Mouse (Mus musculus) embryonic facial prominence, embryonic 15.5 days (tissue): Measurements from ENCODE around the gene Ank3. TPM values are rescaled to one million over a fixed set of nuclear protein-coding genes. Genes with fewer than 3 reads are reported as not detected.

Experiments used
- ATAC-seq: fragments of 200-750 bp; cut with Nextera tagmentation; 2 replicates; pipeline ENCODE4 v1.8.0; 2017; ENCODE audit warnings: low read depth, moderate TSS enrichment; ENCODE audit not compliant: insufficient number of reproducible peaks, low FRiP score, low TSS enrichment
- H3K27ac ChIP-seq: fragments of 300-500 bp; sonication (generic); replicated peaks from 2 replicates; pipeline ENCODE4 v1.5.1; 2015; ENCODE audit warnings: mild to moderate bottlenecking, inconsistent platforms
- H3K27me3 ChIP-seq: fragments of 300-500 bp; sonication (generic); 2 replicates; pipeline ENCODE4 v1.6.1; 2015; ENCODE audit warnings: inconsistent platforms
- H3K36me3 ChIP-seq: fragments of 300-500 bp; sonication (generic); 2 replicates; pipeline ENCODE4 v1.6.1; 2015; ENCODE audit warnings: mild to moderate bottlenecking, inconsistent platforms
- H3K4me1 ChIP-seq: fragments of 300-500 bp; sonication (generic); 2 replicates; pipeline ENCODE4 v1.6.1; 2015; ENCODE audit warnings: inconsistent platforms
- H3K4me2 ChIP-seq: fragments of 300-500 bp; sonication (generic); replicated peaks from 2 replicates; pipeline ENCODE4 v1.6.1; 2015; ENCODE audit warnings: mild to moderate bottlenecking, inconsistent platforms
- H3K4me3 ChIP-seq: fragments of 300-500 bp; sonication (generic); replicated peaks from 2 replicates; pipeline ENCODE4 v1.5.1; 2015; ENCODE audit warnings: mild to moderate bottlenecking, inconsistent platforms
- H3K9ac ChIP-seq: fragments of 300-500 bp; sonication (generic); 2 replicates; pipeline ENCODE4 v1.6.1; 2015; ENCODE audit warnings: inconsistent platforms
- H3K9me3 ChIP-seq: fragments of 300-500 bp; sonication (generic); replicated peaks from 2 replicates; pipeline ENCODE4 v1.6.1; 2016; ENCODE audit warnings: inconsistent platforms
- WGBS: fragments of 180-500 bp; shearing (Covaris S2); methylation state at CpG from one replicate; pipeline ENCODE4 v1.1.7; 2015; 5-methylcytosine and 5-hydroxymethylcytosine counted together
- polyA plus RNA-seq: library from polyadenylated mRNA; unstranded; fragments of >200 nt; fragmentation: Nextera tagmentation; extraction: Ambion mirVana; gene quantifications from 2 replicates; pipeline ENCODE4 v1.2.1, GENCODE M21; 2015

Ank3 gene
- polyA plus RNA-seq, 1 experiment from 2014 or later: 24.3 TPM

GRCm38 (mm10) chr10:69372061-69372460 is 26.5 kb upstream of the Ank3 start:
- no peaks in the 10 kb centered on the region for H3K27me3 ChIP-seq
- H3K9me3 ChIP-seq: no peaks in the 10 kb centered on the region
- no peak overlapping the region for H3K4me2 ChIP-seq
- WGBS: 77% methylated on average over 14 of the region's 14 CpGs
- no peaks in the 10 kb centered on the region for H3K36me3 ChIP-seq
- ATAC-seq: no peak
- no peaks in the 10 kb centered on the region for H3K4me1 ChIP-seq
- H3K9ac ChIP-seq: no peak overlapping the region
- no peak overlapping the region for H3K4me3 ChIP-seq
- no peak overlapping the region for H3K27ac ChIP-seq

GRCm38 (mm10) chr10:69373796-69374550 is 24.6 kb upstream of the Ank3 start:
- no peaks in the 10 kb centered on the region for H3K4me1 ChIP-seq
- ATAC-seq: no peak
- H3K9me3 ChIP-seq: no peaks in the 10 kb centered on the region
- no peak overlapping the region for H3K4me2 ChIP-seq
- H3K36me3 ChIP-seq: no peaks in the 10 kb centered on the region
- no peaks in the 10 kb centered on the region for H3K27me3 ChIP-seq
- H3K9ac ChIP-seq: no peak overlapping the region
- H3K27ac ChIP-seq: no peak overlapping the region
- 60% methylated on average over 10 of the region's 10 CpGs for WGBS
- no peak overlapping the region for H3K4me3 ChIP-seq

- Histone ChIP-seq H3K9me3 (no peaks in the 10 kb centered on the region), H3K4me1 (no peaks in the 10 kb centered on the region), H3K27ac (no peak overlapping the region), H3K36me3 (no peaks in the 10 kb centered on the region), H3K4me2 (no peak overlapping the region), H3K27me3 (no peaks in the 10 kb centered on the region), H3K4me3 (no peak overlapping the region), H3K9ac (no peak overlapping the region)
- WGBS: 60% methylated on average over 7 of the region's 7 CpGs
- no peak for ATAC-seq
Observed at GRCm38 (mm10) chr10:69375154-69375553, 23.4 kb upstream of the Ank3 start.

GRCm38 (mm10) chr10:69383186-69383585 is 15.4 kb upstream of the Ank3 start:
- no peak for ATAC-seq
- Histone ChIP-seq H3K4me3 (no peak overlapping the region), H3K27ac (no peak overlapping the region), H3K36me3 (no peaks in the 10 kb centered on the region), H3K9me3 (no peaks in the 10 kb centered on the region), H3K4me2 (no peak overlapping the region), H3K27me3 (no peaks in the 10 kb centered on the region), H3K9ac (no peak overlapping the region), H3K4me1 (no peaks in the 10 kb centered on the region)
- WGBS: 86% methylated on average over 1 of the region's 1 CpGs

GRCm38 (mm10) chr10:69384640-69385039 is 13.9 kb upstream of the Ank3 start:
- H3K36me3 ChIP-seq: no peaks in the 10 kb centered on the region
- H3K27me3 ChIP-seq: no peaks in the 10 kb centered on the region
- H3K9ac ChIP-seq: no peak overlapping the region
- H3K9me3 ChIP-seq: no peaks in the 10 kb centered on the region
- ATAC-seq: no peak
- 49% methylated on average over 11 of the region's 11 CpGs for WGBS
- no peak overlapping the region for H3K4me3 ChIP-seq
- H3K4me2 ChIP-seq: no peak overlapping the region
- H3K27ac ChIP-seq: no peak overlapping the region
- no peaks in the 10 kb centered on the region for H3K4me1 ChIP-seq

GRCm38 (mm10) chr10:69385136-69385535 is 13.4 kb upstream of the Ank3 start:
- 82% methylated on average over 8 of the region's 8 CpGs for WGBS
- H3K4me2 ChIP-seq: no peak overlapping the region
- no peak for ATAC-seq
- no peak overlapping the region for H3K4me3 ChIP-seq
- H3K27me3 ChIP-seq: no peaks in the 10 kb centered on the region
- H3K4me1 ChIP-seq: no peaks in the 10 kb centered on the region
- no peak overlapping the region for H3K27ac ChIP-seq
- H3K9ac ChIP-seq: no peak overlapping the region
- no peaks in the 10 kb centered on the region for H3K36me3 ChIP-seq
- no peaks in the 10 kb centered on the region for H3K9me3 ChIP-seq

GRCm38 (mm10) chr10:69386767-69387166 is 11.8 kb upstream of the Ank3 start:
- ATAC-seq: no peak
- 78% methylated on average over 8 of the region's 8 CpGs for WGBS

GRCm38 (mm10) chr10:69389511-69389910 is 9.1 kb upstream of the Ank3 start:
- no peak overlapping the region for H3K27ac ChIP-seq
- no peaks in the 10 kb centered on the region for H3K4me1 ChIP-seq
- no peak for ATAC-seq
- no peaks in the 10 kb centered on the region for H3K9me3 ChIP-seq
- H3K4me3 ChIP-seq: no peak overlapping the region
- H3K27me3 ChIP-seq: no peaks in the 10 kb centered on the region
- H3K4me2 ChIP-seq: no peak overlapping the region
- no peaks in the 10 kb centered on the region for H3K36me3 ChIP-seq
- WGBS: 90% methylated on average over 4 of the region's 4 CpGs
- H3K9ac ChIP-seq: no peak overlapping the region

More at GRCm38 (mm10) chr10:69386767-69387166, 11.8 kb upstream of the Ank3 start:
- Histone ChIP-seq H3K9ac (no peak overlapping the region), H3K4me2 (no peak overlapping the region), H3K27ac (no peak overlapping the region), H3K36me3 (no peaks in the 10 kb centered on the region), H3K9me3 (no peaks in the 10 kb centered on the region), H3K4me1 (no peaks in the 10 kb centered on the region), H3K4me3 (no peak overlapping the region), H3K27me3 (no peaks in the 10 kb centered on the region)

- H3K36me3 ChIP-seq: no peaks in the 10 kb centered on the region
- H3K4me1 ChIP-seq: peaks cover 24% of the 10 kb centered on the region; the same call in 1 of the 2 replicates
- H3K9me3 ChIP-seq: no peaks in the 10 kb centered on the region
- peaks cover 28% of the 10 kb centered on the region for H3K27me3 ChIP-seq
- H3K4me3 ChIP-seq: peak overlapping the region; percentile 64
- no peak overlapping the region for H3K27ac ChIP-seq
- 1% methylated on average over 26 of the region's 26 CpGs for WGBS
- peak overlapping the region; percentile 100 for H3K4me2 ChIP-seq
- peak overlapping the region; percentile 41; the same call in 1 of the 2 replicates for H3K9ac ChIP-seq
- peak; percentile 45; the same call in 1 of the 2 replicates for ATAC-seq
Observed at GRCm38 (mm10) chr10:69398197-69398762, 293 bp upstream of the Ank3 start.

GRCm38 (mm10) chr10:69399814-69400385 is 1.3 kb downstream of the Ank3 start:
- Histone ChIP-seq H3K9me3 (no peaks in the 10 kb centered on the region), H3K4me3 (peak overlapping the region; percentile 64), H3K4me2 (peak overlapping the region; percentile 100), H3K27ac (no peak overlapping the region), H3K4me1 (peaks cover 24% of the 10 kb centered on the region; the same call in 1 of the 2 replicates), H3K36me3 (no peaks in the 10 kb centered on the region), H3K9ac (peak overlapping the region; percentile 41; the same call in 1 of the 2 replicates), H3K27me3 (peaks cover 28% of the 10 kb centered on the region)
- no peak for ATAC-seq
- WGBS: 5% methylated on average over 17 of the region's 17 CpGs

GRCm38 (mm10) chr10:69405431-69405830 is 6.9 kb downstream of the Ank3 start:
- WGBS: 63% methylated on average over 4 of the region's 4 CpGs
- Histone ChIP-seq H3K36me3 (no peaks in the 10 kb centered on the region), H3K4me1 (peaks cover 2% of the 10 kb centered on the region; the same call in 1 of the 2 replicates), H3K27me3 (peaks cover 7% of the 10 kb centered on the region), H3K9me3 (no peaks in the 10 kb centered on the region), H3K27ac (no peak overlapping the region), H3K9ac (no peak overlapping the region), H3K4me2 (no peak overlapping the region), H3K4me3 (no peak overlapping the region)
- ATAC-seq: no peak
